8 mouse cellular contexts compared by ENCODE assay signal in the genomic region with DNA sequence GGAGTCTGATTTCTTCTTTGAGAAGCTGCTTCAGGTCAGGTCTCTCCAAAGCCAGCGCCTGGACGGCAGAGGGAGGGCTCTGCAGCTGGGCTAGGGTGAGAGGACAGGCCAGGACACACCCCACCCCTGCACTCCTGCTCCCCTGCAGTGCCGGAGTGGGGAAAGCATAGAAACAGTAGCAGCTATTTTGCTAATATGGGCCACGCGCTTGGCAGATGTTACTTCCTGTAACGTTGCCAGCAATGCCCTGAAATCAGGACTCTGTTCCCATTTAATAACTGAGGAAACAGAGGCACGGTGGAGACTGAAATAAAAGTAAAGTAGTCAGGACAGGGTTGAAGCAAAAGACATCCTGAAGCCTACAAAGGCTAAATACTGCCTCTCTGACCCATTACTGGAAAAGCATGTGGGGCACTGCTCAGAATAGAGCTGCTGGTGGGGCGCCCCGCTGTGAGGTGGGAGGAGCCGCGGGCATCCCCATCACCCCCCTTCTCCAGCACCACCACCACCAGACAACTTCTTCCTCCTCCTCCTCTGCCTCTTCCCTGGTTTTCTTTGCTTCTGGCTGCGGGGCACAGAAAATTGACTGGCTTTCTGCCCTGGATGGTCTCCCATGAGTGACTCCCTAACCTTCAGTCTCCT.
DNase-seq lines count a peak whose midpoint lies in the region; ATAC-seq and TF ChIP-seq lines count a peak whose summit lies in the region.

No protein-coding gene starts in this region.

- H3K27ac ChIP-seq in layer of hippocampus, adult 2 months, result peak overlapping the region; percentile 19; the same call in 1 of the 2 replicates
- H3K27ac ChIP-seq in embryonic facial prominence, embryonic 13.5 days, result no peak overlapping the region

- ATAC-seq in embryonic facial prominence, embryonic 13.5 days (ENCODE audit: insufficient number of reproducible peaks, insufficient read depth, low FRiP score, low TSS enrichment, low read depth), result no peak

- H3K79me2 ChIP-seq in myocyte (ENCODE audit: control insufficient read depth, insufficient read depth), result no peaks in the 10 kb centered on the region

- TF ChIP-seq POLR2A in myocyte (IDR thresholded peaks at IDR 0.05; ENCODE audit: insufficient read length, low read depth), result no peak

- peaks cover 35% of the 10 kb centered on the region for H3K27me3 ChIP-seq in embryonic facial prominence, embryonic 13.5 days
- no peaks in the 10 kb centered on the region for H3K27me3 ChIP-seq in myocyte (ENCODE audit: control insufficient read depth, insufficient read depth, insufficient read length)

- no peaks in the 10 kb centered on the region for H3K9me3 ChIP-seq in embryonic facial prominence, embryonic 13.5 days

- H3K36me3 ChIP-seq in embryonic facial prominence, embryonic 13.5 days, result no peaks in the 10 kb centered on the region
- no peaks in the 10 kb centered on the region for H3K36me3 ChIP-seq in myocyte (ENCODE audit: control insufficient read depth, insufficient read depth)

- peak; percentile 24 to 51 for DNase-seq in layer of hippocampus, adult 2 months (ENCODE audit: low spot score in 2 of 2)
- no peak for DNase-seq in layer of hippocampus, adult 9-10 months (ENCODE audit: low spot score)
- peak; percentile 82 for DNase-seq in brain, adult 2 months (ENCODE audit: low read depth, low spot score)
- peak; percentile 7 for DNase-seq in induced T-regulatory cell, adult 2 months (ENCODE audit: low read depth)
- no peak for DNase-seq in ovary, postnatal 14 days (ENCODE audit: low spot score)
- DNase-seq in adrenal gland, adult 8-10 months, result no peak

- TF ChIP-seq CTCF in layer of hippocampus, adult 2 months (conservative IDR thresholded peaks at IDR 0.05), result no peak

- 4% methylated on average over 12 of the region's 12 CpGs for WGBS in embryonic facial prominence, embryonic 13.5 days

- peaks cover 23% of the 10 kb centered on the region for H3K4me1 ChIP-seq in embryonic facial prominence, embryonic 13.5 days

- no peak overlapping the region for H3K4me3 ChIP-seq in layer of hippocampus, adult 2 months
- peak overlapping the region; percentile 8; the same call in 1 of the 2 replicates for H3K4me3 ChIP-seq in embryonic facial prominence, embryonic 13.5 days
- H3K4me3 ChIP-seq in myocyte, result no peak overlapping the region

- H3ac ChIP-seq in myocyte (ENCODE audit: control insufficient read depth, insufficient read length), result no peak overlapping the region

- 0 out of 2 replicates have a peak overlapping the region, but pooled peaks have one; percentile 16 for H3K9ac ChIP-seq in embryonic facial prominence, embryonic 13.5 days

- peak overlapping the region; percentile 45 for H3K4me2 ChIP-seq in embryonic facial prominence, embryonic 13.5 days
- H3K4me2 ChIP-seq in myocyte (ENCODE audit: low read depth), result peak overlapping the region; percentile 8

TF ChIP-seq in myocyte, 11 proteins besides CTCF, POLR2A, EP300 and RAD21:
- TF ChIP-seq MAX (IDR thresholded peaks at IDR 0.05; ENCODE audit: low read depth), result no peak
- TF ChIP-seq TCF12 (IDR thresholded peaks at IDR 0.05; ENCODE audit: insufficient read depth, poor library complexity, severe bottlenecking), result no peak
- TF ChIP-seq MYOD1 (IDR thresholded peaks at IDR 0.05; ENCODE audit: control insufficient read depth in 1 of 3, insufficient read length in 2 of 3, low read depth in 2 of 3), result no peak
- TF ChIP-seq MYOG (IDR thresholded peaks at IDR 0.05; ENCODE audit: control insufficient read depth in 1 of 3, insufficient read depth in 1 of 3, insufficient read length in 2 of 3, low read depth in 2 of 3), result no peak
- no peak for TF ChIP-seq USF1 (IDR thresholded peaks at IDR 0.05; ENCODE audit: low read depth)
- TF ChIP-seq SRF (IDR thresholded peaks at IDR 0.05; ENCODE audit: control insufficient read depth, insufficient read length, low read depth), result no peak
- TF ChIP-seq CEBPB (IDR thresholded peaks at IDR 0.05; ENCODE audit: insufficient read depth, poor library complexity, severe bottlenecking), result no peak
- TF ChIP-seq REST (IDR thresholded peaks at IDR 0.05; ENCODE audit: insufficient read depth, insufficient read length), result no peak
- TF ChIP-seq POLR2AphosphoS2 (IDR thresholded peaks at IDR 0.05; ENCODE audit: insufficient read length, low read depth), result no peak
- TF ChIP-seq E2F4 (IDR thresholded peaks at IDR 0.05; ENCODE audit: insufficient read depth), result no peak
- TF ChIP-seq TCF3 (IDR thresholded peaks at IDR 0.05; ENCODE audit: insufficient read length, low read depth), result no peak

Comparison
In these comparisons a context has a peak if more than half of its experiments do, and no peak if none do; other contexts are left out.
1. DNase-seq: peak in layer of hippocampus, adult 2 months (2 of 2), brain, adult 2 months (single experiment) and induced T-regulatory cell, adult 2 months (single experiment); none in layer of hippocampus, adult 9-10 months (single experiment), ovary, postnatal 14 days (single experiment) and adrenal gland, adult 8-10 months (single experiment).